Mouse (Mus musculus) right cerebral cortex, postnatal 25 days (tissue): ENCODE data around the gene Mapkbp1.

Source experiments
- DNase-seq: peaks from one replicate; pipeline ENCODE4 v3.0.0; 2022

The Mapkbp1 gene

DNA sequence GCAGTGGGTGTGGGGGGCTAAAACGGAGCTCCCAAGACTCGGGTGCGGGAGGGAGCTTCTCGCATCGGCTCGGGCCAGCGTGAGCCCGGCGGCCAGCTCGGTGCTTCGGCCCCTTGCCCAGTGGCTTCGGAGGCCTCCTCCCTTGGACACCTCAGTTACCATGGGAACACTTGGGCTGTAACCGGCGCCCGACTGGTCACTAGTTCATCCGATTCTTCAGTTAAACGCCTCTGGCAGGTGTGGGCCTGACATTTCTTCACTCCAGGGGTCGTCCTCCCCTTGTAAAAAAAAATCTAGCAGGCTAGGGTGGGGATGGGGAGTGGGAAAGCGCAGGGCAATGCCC, at the start of gene Mapkbp1:
TSS of gene Mapkbp1 (plus strand) at position 163 of the 343 bp plus-strand sequence.
- DNase-seq: no peak

GRCm38 (mm10) chr2:119970571-119970970, 1.9 kb upstream of the Mapkbp1 start:
- no peak for DNase-seq

DNA sequence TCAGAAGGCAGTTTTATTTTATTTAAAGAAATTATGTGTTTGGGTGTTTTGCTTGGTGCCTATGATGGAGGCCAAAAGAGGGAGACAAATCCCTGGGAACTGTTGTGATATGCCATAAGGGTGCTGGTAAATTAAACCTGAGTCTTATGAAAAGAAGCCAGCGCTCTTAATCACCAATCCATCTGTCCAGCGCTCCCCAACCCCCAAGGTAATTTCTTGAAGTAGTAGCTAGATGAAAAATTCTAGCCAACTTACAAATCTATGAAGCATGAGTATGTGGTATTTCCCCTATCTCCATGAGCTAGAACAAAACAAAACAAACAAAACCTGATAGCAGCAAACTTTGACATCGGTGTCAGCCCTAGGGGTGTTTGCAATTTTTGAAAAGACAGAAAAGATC, 1.2 kb upstream of the Mapkbp1 start:
- no peak for DNase-seq

DNA sequence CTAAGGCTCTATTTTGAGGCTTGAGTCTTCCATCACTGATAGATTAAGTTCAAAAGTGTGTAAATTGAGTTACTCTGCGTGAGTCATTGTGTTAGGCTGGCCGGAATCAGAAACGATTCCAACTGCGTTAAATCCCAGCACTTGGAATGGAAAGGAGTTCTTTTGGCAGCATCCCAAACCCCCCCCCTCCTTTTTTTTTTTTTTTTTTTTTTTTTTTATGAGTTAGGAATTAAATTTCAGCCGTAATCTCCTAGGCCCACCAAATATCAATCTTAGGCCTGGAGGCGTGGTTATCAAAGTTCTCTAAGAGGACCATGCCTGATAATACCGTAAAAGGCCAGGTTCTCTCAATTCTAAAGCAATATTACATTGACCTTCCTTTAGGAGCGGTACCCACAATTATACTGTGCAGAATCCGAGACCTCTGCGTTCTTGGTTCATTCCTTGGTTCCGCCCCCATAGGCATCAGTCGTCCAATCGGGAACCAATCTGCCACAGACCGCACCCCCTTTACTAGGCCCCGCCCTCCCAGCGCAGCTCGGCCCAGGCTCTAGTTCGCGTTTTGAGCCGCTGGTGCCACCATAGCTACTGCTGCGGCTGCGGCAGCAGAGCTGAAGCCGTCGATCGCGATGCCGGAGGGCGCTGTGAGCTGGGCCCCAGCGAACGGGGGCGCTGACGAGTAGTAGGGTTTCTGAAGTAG, 512 bp upstream of the Mapkbp1 start:
- DNase-seq: peak; percentile 98

- DNase-seq: no peak
Observed at GRCm38 (mm10) chr2:119980343-119980986, 8.0 kb downstream of the Mapkbp1 start.

GRCm38 (mm10) chr2:119981631-119982030, 9.1 kb downstream of the Mapkbp1 start:
- no peak for DNase-seq

DNA sequence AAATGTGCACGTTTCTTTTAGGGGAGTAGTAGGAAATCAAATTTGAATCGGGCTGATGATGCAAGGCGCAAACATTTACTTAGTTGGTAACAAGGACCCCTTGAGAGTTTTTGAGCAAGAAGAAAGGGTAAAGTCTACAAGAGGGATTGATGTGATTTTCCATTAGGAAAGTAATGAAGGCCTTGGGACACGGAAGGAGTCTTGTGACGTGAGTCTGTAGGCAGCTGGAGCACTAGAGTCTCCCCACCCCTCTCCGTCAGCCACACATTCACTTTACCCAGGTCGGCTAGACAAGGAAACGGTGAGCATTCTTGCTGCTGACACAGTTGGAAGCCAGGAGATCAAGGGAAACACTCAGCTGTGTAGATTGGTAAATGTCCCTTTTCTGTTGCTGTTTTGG, 13.4 kb downstream of the Mapkbp1 start:
- no peak for DNase-seq

GRCm38 (mm10) chr2:119986369-119986768, 13.9 kb downstream of the Mapkbp1 start:
- DNase-seq: no peak

DNA sequence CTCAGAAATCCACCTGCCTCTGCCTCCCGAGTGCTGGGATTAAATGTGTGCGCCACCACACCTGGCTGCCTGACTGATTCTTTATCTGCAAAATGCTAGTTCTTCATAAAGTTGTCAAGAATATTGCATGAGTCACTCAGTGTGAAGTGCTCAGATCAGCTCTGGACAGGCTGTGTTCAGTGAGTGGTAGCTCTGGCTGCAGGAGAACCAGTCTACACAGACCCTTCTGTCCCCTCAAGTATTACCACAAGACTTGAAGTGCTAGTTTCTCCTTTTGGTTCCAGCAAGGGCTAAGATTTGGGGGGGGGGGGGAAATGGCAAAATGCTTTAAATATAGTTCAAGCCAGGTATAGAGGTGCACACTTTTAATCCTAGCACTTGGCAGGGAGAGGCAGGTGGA, 14.9 kb downstream of the Mapkbp1 start:
- no peak for DNase-seq

DNA sequence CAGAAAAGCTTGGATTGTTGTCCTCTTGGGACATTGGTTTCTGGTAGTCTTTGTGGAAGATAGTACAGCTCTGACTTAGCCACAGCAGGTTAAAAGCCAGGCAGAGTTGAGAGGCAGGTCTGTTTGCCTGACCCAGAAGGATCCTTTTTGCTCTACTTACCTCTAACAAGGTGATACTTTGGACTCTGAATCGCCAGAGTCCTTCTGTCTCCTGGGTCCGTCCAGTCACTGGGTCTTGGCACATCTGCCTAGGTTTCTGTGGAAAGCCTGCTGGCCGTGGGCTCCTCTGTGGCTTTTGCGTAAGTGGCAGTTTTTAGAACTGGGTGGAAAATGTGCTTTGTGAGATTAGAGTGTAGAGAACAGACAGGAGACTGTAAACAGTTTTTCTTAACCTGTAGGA, 16.5 kb downstream of the Mapkbp1 start:
- DNase-seq: no peak

- no peak for DNase-seq
Observed at GRCm38 (mm10) chr2:119990881-119991280, 18.4 kb downstream of the Mapkbp1 start.

DNA sequence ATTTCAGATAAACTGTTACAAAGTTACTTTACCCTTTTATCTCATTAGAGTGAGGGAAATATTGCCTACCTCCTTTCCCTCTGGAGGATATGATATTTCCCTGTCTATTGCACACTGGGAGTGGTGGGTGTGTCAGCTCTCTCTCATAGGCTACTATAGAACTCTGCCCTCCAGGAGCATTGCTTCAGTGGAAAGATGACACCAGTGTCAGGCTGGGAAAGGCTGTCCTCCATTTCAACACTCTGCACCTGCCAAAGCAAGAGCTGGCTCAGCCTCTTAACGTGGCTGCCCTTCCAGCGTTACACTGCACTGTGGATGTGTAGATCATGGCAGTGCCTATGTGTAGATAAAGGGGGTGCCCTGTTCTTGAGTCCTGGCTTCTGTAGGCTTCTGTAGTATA, 19.9 kb downstream of the Mapkbp1 start:
- no peak for DNase-seq

DNA sequence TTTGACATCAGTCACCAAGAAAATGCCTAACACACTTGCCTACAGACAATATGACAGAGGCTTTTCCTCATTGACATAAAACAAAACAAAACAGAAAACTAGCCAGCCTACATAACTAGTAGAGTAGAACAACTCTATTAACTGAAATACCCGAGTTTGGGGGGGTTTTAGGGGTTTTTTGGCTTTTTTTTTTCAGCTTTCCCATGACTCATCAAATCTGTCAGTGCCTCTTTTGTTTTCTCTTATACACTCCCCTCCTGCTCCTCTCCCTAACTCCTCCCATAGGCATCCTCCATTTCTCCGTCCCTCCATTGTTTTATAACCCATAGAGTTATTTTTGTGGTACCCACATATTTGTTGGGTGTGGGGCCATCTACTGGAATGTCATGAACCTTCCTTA, 21.0 kb downstream of the Mapkbp1 start:
- DNase-seq: no peak

DNA sequence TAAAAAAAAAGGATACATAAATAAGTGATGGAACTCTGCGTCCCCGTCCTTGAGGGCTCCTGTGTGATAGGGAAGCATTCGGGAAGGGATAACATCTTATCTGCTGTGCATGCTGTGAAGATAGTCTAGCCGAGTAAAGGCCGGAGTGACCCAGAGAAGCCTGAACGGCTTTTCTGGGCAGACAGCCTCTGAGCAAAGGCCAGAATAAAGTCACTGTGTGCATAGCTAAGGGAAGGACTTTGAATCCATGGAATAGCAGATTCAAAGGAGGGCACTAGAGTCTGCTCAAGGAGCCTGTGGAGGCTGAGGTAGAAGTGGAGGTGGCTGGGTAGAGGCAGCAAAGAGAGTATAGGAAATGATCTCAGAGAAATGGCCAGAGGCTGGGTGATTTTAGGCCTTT, 22.3 kb downstream of the Mapkbp1 start:
- DNase-seq: no peak

- no peak for DNase-seq
Observed at GRCm38 (mm10) chr2:119995391-119996281, 23.1 kb downstream of the Mapkbp1 start.

GRCm38 (mm10) chr2:119997354-119997753, 24.9 kb downstream of the Mapkbp1 start:
- DNase-seq: no peak

- DNase-seq: no peak
Observed at GRCm38 (mm10) chr2:119999731-120000130, 27.2 kb downstream of the Mapkbp1 start.

DNA sequence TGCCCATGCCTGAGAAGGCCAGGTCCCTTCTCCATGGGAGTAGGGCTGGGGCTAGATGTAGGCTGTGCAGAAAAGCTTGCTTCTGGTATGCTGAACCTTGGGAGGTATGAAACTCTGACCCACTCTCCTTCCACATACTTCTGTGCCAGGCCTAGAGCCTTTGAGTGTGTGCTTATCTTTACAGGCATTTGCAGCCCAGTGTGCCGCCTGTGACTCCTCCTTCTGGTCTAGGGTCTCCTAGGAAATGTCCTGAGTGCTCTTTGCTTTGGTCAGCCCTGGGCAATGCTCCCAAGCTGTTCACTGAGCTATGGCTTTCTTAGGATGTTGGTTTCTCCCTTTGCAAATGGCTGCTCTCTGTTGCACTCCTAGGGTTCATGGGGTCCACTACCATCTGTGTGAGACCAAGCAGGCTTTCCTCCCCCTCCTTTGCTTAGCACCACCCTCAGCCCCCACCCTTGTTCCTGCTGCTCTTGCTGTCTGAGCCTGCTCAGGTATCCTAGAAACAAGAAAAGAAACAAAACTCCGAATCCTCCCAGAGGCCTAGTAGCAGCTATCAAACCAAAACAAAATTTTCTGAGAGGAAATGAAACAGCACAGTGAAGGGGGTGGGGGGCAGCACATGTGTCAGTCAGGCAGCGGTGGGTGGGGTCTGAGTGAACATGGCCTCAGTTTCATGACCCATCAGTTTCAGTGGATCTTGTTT, 28.5 kb downstream of the Mapkbp1 start:
- no peak for DNase-seq

DNA sequence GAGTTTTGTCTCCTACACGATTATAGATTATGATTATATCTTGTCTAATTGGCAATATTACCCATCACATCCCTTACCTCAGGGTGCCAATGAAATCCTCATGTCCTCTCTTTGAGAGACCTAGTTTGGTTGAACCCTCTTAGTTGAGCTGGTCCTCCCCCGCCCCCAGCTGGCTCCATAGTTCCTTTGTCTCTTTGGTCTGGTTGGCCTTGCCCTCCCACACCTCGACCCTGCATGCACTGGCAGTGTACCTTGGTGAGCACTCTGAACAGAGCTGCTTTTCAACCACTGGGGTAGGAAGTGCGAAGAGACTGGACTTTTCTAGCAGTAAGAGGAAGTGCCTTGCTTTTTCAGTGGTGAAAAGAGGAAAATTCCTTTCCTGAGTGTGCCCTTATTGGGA, 29.5 kb downstream of the Mapkbp1 start:
- DNase-seq: no peak

DNA sequence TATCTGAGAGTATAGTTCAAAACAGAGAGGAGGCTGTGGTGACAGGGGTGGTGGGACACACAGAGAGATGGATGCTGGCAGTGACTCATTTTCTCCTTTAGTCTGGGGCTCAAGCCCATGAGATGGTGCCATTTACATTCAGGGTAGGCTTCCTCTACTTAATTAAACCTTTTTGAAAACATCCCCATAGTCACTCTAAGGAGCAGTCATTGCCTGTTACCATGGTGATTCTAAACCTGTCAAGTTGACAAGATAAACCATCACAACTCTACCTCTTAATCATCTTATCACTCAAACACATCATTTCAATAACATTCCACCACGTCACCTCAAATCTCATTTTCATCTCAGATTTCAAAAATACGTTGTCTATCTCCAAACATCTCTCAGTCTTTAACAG, 31.5 kb downstream of the Mapkbp1 start:
- no peak for DNase-seq

- DNase-seq: no peak
Observed at GRCm38 (mm10) chr2:120006696-120007095, 34.2 kb downstream of the Mapkbp1 start.

GRCm38 (mm10) chr2:120007680-120008210, 35.2 kb downstream of the Mapkbp1 start:
- no peak for DNase-seq

DNA sequence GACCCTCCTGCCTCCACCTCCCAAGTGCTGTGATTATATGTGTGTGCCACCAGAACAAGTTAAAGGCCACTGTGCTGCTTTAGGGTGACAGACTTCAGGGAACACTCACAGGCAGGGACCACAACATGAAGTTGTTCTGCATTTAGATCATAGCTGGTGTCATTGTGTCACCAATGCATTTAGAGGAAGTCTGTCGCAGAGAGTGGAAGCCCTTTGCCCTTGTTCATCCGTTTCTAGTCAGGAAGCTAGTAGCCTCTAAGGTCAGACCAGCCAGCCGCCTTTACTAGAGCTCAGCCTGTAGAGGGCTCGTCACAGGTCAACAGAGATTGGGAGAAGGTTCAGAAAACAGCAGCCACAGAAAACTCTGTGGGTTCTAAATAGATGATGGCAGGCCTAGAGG, 36.2 kb downstream of the Mapkbp1 start:
- no peak for DNase-seq
